Mouse (Mus musculus) lung, postnatal 0 days (tissue): Measurements from ENCODE around the gene Atxn7l3b. TPM values are rescaled to one million over a fixed set of nuclear protein-coding genes. Genes with fewer than 3 reads are reported as not detected.
"Not testable (repeated sequence)": the region's sequence is repeated elsewhere in the genome, so short reads cannot be mapped to it uniquely, and the experiment has no call there.

Experiments
- ATAC-seq: fragments of 200-750 bp; cut with Nextera tagmentation; 2 replicates; pipeline ENCODE4 v1.8.0; 2017; ENCODE audit warnings: moderate library complexity
- DNase-seq: peaks from one replicate; pipeline ENCODE4 v3.0.0-alpha.2; 2016; ENCODE audit warnings: low spot score
- H3K27ac ChIP-seq: fragments of 300-500 bp; sonication (generic); 2 replicates; pipeline ENCODE4 v1.5.1; 2014; ENCODE audit warnings: antibody characterized with exemption, mild to moderate bottlenecking, low read length, mixed read lengths
- H3K27me3 ChIP-seq: fragments of 300-500 bp; sonication (generic); replicated peaks from 2 replicates; pipeline ENCODE4 v1.6.1; 2014; ENCODE audit warnings: low read length, mixed read lengths; ENCODE audit not compliant: insufficient read depth
- H3K36me3 ChIP-seq: fragments of 300-500 bp; sonication (generic); 2 replicates; pipeline ENCODE4 v1.6.1; 2014; ENCODE audit warnings: low read length, mixed read lengths; ENCODE audit not compliant: insufficient read depth
- H3K4me1 ChIP-seq: fragments of 300-500 bp; sonication (generic); 2 replicates; pipeline ENCODE4 v1.6.1; 2014; ENCODE audit warnings: antibody characterized with exemption, low read depth, low read length, mixed read lengths; ENCODE audit not compliant: insufficient read depth
- H3K4me2 ChIP-seq: fragments of 300-500 bp; sonication (generic); replicated peaks from 2 replicates; pipeline ENCODE4 v1.6.1; 2014; ENCODE audit warnings: low read depth, mild to moderate bottlenecking, low read length, moderate library complexity, mixed read lengths
- H3K4me3 ChIP-seq: fragments of 300-500 bp; sonication (generic); 2 replicates; pipeline ENCODE4 v1.5.1; 2014; ENCODE audit warnings: low read depth, low read length
- H3K9ac ChIP-seq: fragments of 300-500 bp; sonication (generic); replicated peaks from 2 replicates; pipeline ENCODE4 v1.6.1; 2014; ENCODE audit warnings: low read depth, mild to moderate bottlenecking
- H3K9me3 ChIP-seq: fragments of 300-500 bp; sonication (generic); 2 replicates; pipeline ENCODE4 v1.6.1; 2016; ENCODE audit warnings: low read length, mixed read lengths
- CTCF ChIP-seq: IDR thresholded peaks from 2 replicates; pipeline ENCODE4 v1.5.1; 2016; ENCODE audit warnings: antibody characterized with exemption, mild to moderate bottlenecking
- EP300 ChIP-seq: IDR thresholded peaks from 2 replicates; pipeline ENCODE4 v1.6.1; 2016; ENCODE audit warnings: antibody characterized with exemption, mild to moderate bottlenecking, control low read depth
- WGBS: fragments of 180-500 bp; shearing (Covaris S2); extraction: QIAGEN DNeasy Blood & Tissue Kit; methylation state at CpG from one replicate; pipeline ENCODE4 v1.1.7; 2014; 5-methylcytosine and 5-hydroxymethylcytosine counted together
- polyA plus RNA-seq: library from polyadenylated mRNA; unstranded; fragments of >200 nt; fragmentation: Nextera tagmentation; extraction: Ambion mirVana; gene quantifications from 2 replicates; pipeline ENCODE4 v1.2.1, GENCODE M21; 2015

Gene Atxn7l3b
- polyA plus RNA-seq: 171 and 191 TPM in 2 replicates

- Histone ChIP-seq H3K9ac (peak within 1 kb of the TSS; percentile 99), H3K4me1 (peaks cover 24% of the 10 kb centered on the region; the same call in 1 of the 2 replicates), H3K9me3 (no peaks in the 10 kb centered on the region), H3K36me3 (no peaks in the 10 kb centered on the region), H3K4me3 (peak within 1 kb of the TSS; percentile 88), H3K27ac (peak within 1 kb of the TSS; percentile 97), H3K27me3 (no peaks in the 10 kb centered on the region), H3K4me2 (peak within 1 kb of the TSS; percentile 69)
- peak; percentile 93 for DNase-seq
- ATAC-seq: peak; percentile 100
- TF ChIP-seq EP300 (no peak), CTCF (no peak)
- WGBS: under 1% methylated on average over 65 of the region's 70 CpGs
These were observed at the start of gene Atxn7l3b for GRCm38 (mm10) chr10:112928452-112929221. Gene Atxn7l3b (minus strand): TSS chr10:112929001.

- no peak overlapping the region for H3K4me3 ChIP-seq
- no peaks in the 10 kb centered on the region for H3K36me3 ChIP-seq
- no peaks in the 10 kb centered on the region for H3K9me3 ChIP-seq
- H3K27ac ChIP-seq: no peak overlapping the region
- no peak for DNase-seq
- WGBS: 72% methylated on average over 4 of the region's 4 CpGs
- H3K4me2 ChIP-seq: no peak overlapping the region
- no peaks in the 10 kb centered on the region for H3K27me3 ChIP-seq
- no peak for TF ChIP-seq EP300
- no peak for TF ChIP-seq CTCF
- H3K4me1 ChIP-seq: no peaks in the 10 kb centered on the region
- ATAC-seq: no peak
- no peak overlapping the region for H3K9ac ChIP-seq
These were observed 48.8 kb upstream of the Atxn7l3b start for GRCm38 (mm10) chr10:112977586-112977985.

GRCm38 (mm10) chr10:112973286-112974026, 44.7 kb upstream of the Atxn7l3b start:
- no peaks in the 10 kb centered on the region for H3K9me3 ChIP-seq
- no peak overlapping the region for H3K4me3 ChIP-seq
- no peak for DNase-seq
- no peak overlapping the region for H3K4me2 ChIP-seq
- H3K9ac ChIP-seq: no peak overlapping the region
- no peaks in the 10 kb centered on the region for H3K27me3 ChIP-seq
- TF ChIP-seq EP300: no peak
- TF ChIP-seq CTCF: no peak
- H3K27ac ChIP-seq: no peak overlapping the region
- WGBS: 16% methylated on average over 5 of the region's 5 CpGs
- ATAC-seq: no peak
- no peaks in the 10 kb centered on the region for H3K36me3 ChIP-seq
- H3K4me1 ChIP-seq: no peaks in the 10 kb centered on the region

- DNase-seq (no peak), ATAC-seq (no peak)
- Histone ChIP-seq H3K9me3 (no peaks in the 10 kb centered on the region), H3K27ac (no peak overlapping the region), H3K9ac (no peak overlapping the region), H3K36me3 (no peaks in the 10 kb centered on the region), H3K27me3 (no peaks in the 10 kb centered on the region), H3K4me3 (no peak overlapping the region), H3K4me2 (no peak overlapping the region), H3K4me1 (no peaks in the 10 kb centered on the region)
- WGBS: 67% methylated on average over 2 of the region's 2 CpGs
- TF ChIP-seq CTCF (no peak), EP300 (no peak)
These were observed 41.3 kb upstream of the Atxn7l3b start for GRCm38 (mm10) chr10:112970002-112970589.

- no peaks in the 10 kb centered on the region for H3K36me3 ChIP-seq
- no peak overlapping the region for H3K4me3 ChIP-seq
- no peak overlapping the region for H3K27ac ChIP-seq
- no peak overlapping the region for H3K4me2 ChIP-seq
- no peak for DNase-seq
- no peak overlapping the region for H3K9ac ChIP-seq
- no peaks in the 10 kb centered on the region for H3K4me1 ChIP-seq
- ATAC-seq: no peak
- H3K9me3 ChIP-seq: no peaks in the 10 kb centered on the region
- no peaks in the 10 kb centered on the region for H3K27me3 ChIP-seq
- 67% methylated on average over 2 of the region's 2 CpGs for WGBS
- no peak for TF ChIP-seq CTCF
- no peak for TF ChIP-seq EP300
These were observed 38.8 kb upstream of the Atxn7l3b start for GRCm38 (mm10) chr10:112967578-112967977.

GRCm38 (mm10) chr10:112962216-112962615, 33.4 kb upstream of the Atxn7l3b start:
- DNase-seq, H3K4me1 ChIP-seq, ATAC-seq, H3K9ac ChIP-seq, H3K36me3 ChIP-seq, H3K27ac ChIP-seq, H3K27me3 ChIP-seq, H3K4me3 ChIP-seq, H3K4me2 ChIP-seq, H3K9me3 ChIP-seq: not testable (repeated sequence)
- WGBS: 21% methylated on average over 4 of the region's 4 CpGs
